Mouse (Mus musculus) left cerebral cortex, adult 8-10 months (tissue): ENCODE measurements around the gene Sphk2. TPM values are rescaled to one million over a fixed set of nuclear protein-coding genes. Genes with fewer than 3 reads are reported as not detected.

Source experiments
- DNase-seq, 2 experiments: peaks; one replicate each; pipeline ENCODE4 v3.0.0; 2022; ENCODE audit warnings: low spot score in 2 of 2
- total RNA-seq, 4 experiments: library from RNA; stranded (reverse); gene quantifications; 2 replicates each; pipeline ENCODE4 v1.2.4; 2022

Sphk2 gene
- total RNA-seq, 4 experiments from 2014 or later = 24.9 to 27.4 (median 25.3) TPM

DNA sequence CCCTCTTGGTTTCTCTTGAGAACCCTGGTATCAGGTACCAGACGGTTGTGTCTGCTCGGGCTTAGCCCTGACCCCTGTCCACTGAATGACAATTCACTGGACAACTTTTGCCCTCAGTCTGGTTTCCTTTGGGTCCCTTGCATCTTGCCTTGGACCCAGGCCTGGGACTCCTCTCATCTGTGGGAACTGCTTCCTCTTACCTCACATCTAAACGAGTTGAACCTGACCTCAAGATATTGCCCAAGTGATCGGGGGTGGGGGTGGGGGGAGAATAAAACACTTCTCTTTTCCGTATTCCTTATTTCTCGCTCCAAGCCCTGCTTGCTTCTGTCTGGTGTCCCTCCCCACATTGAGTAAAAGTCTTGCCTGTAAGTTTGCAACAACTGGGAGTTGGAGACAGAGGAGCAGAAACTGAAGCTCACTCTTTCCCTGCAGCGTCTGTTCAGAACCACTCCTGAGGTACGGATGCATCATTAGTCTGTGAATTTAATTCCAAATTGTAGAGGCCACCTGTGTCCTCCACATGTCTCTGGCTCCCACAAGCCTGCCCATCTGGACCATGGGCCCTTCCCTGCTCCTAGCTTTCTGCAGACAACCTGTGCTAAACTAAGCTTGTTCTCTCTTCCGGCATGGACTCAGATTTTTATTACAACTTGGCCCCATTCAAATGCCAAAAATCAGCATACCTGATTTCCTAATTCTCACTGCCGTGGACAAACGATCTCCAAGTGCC, 56.9 kb downstream of the Sphk2 start:
- DNase-seq = no peak

Other genes starting within 250 kb of the Sphk2 start
- gene Tulp2, start 236.1 kb downstream of the Sphk2 start, total RNA-seq = not detected
- 1 to 10 TPM in 3 of 4 experiments, not detected in 1; 1.9 to 3.2 (median 2.9) TPM for gene Gm45808, start 231.2 kb downstream of the Sphk2 start, total RNA-seq
- 1 to 10 TPM; 5.9 to 7.0 (median 6.3) TPM for gene Dhdh, start 229.2 kb downstream of the Sphk2 start, total RNA-seq
- gene Nucb1, start 207.6 kb downstream of the Sphk2 start, total RNA-seq = 100 to 1,000 TPM in 3 of 4 experiments, 10 to 100 TPM in 1; 97.8 to 121 (median 110) TPM
- gene Ppp1r15a, start 191.7 kb downstream of the Sphk2 start, total RNA-seq = 10 to 100 TPM; 16.0 to 27.0 (median 22.4) TPM
- gene Plekha4, start 191.7 kb downstream of the Sphk2 start, total RNA-seq = 1 to 10 TPM; 3.0 to 5.1 (median 4.0) TPM
- 1 to 10 TPM in 2 of 4 experiments, under 1 TPM in 1, not detected in 1; 0.72 to 2.6 (median 1.2) TPM for gene Hsd17b14, start 163.1 kb downstream of the Sphk2 start, total RNA-seq
- 10 to 100 TPM; 19.3 to 21.1 (median 19.9) TPM for gene Bcat2, start 147.8 kb downstream of the Sphk2 start, total RNA-seq
- not detected for gene Fgf21, start 102.5 kb downstream of the Sphk2 start, total RNA-seq
- gene Fut1, start 100.7 kb downstream of the Sphk2 start, total RNA-seq = under 1 TPM in 1 of 4 experiments, not detected in 3; 0.21 TPM
- not detected for gene Izumo1, start 96.2 kb downstream of the Sphk2 start, total RNA-seq
- 1 to 10 TPM; 5.9 to 7.6 (median 6.6) TPM for gene Rasip1, start 90.5 kb downstream of the Sphk2 start, total RNA-seq
- 1 to 10 TPM; 3.5 to 6.0 (median 5.6) TPM for gene Mamstr, start 78.0 kb downstream of the Sphk2 start, total RNA-seq
- under 1 TPM in 1 of 4 experiments, not detected in 3; 0.59 TPM for gene Fut2, start 51.6 kb downstream of the Sphk2 start, total RNA-seq
- 1 to 10 TPM; 7.6 to 8.7 (median 8.2) TPM for gene Ntn5, start 34.0 kb downstream of the Sphk2 start, total RNA-seq
- 1 to 10 TPM in 1 of 4 experiments, under 1 TPM in 3; 0.63 to 1.1 (median 0.87) TPM for gene Sec1, start 23.6 kb downstream of the Sphk2 start, total RNA-seq
- gene Car11, start 18.2 kb downstream of the Sphk2 start, total RNA-seq = 100 to 1,000 TPM; 230 to 247 (median 241) TPM
- gene Dbp, start 12.9 kb downstream of the Sphk2 start, total RNA-seq = 100 to 1,000 TPM; 164 to 236 (median 186) TPM
- 100 to 1,000 TPM; 340 to 384 (median 357) TPM for gene Rpl18, start 2.5 kb downstream of the Sphk2 start, total RNA-seq
- under 1 TPM in 1 of 4 experiments, not detected in 3; 0.14 TPM for gene Fam83e, start 3.2 kb upstream of the Sphk2 start, total RNA-seq
- not detected for gene Spaca4, start 7.8 kb upstream of the Sphk2 start, total RNA-seq
- gene Lmtk3, start 65.7 kb upstream of the Sphk2 start, total RNA-seq = 100 to 1,000 TPM; 219 to 241 (median 237) TPM
- gene Sult2b1, start 66.7 kb upstream of the Sphk2 start, total RNA-seq = 10 to 100 TPM; 12.9 to 15.9 (median 14.9) TPM
- 100 to 1,000 TPM; 184 to 196 (median 188) TPM for gene Cyth2, start 96.6 kb upstream of the Sphk2 start, total RNA-seq
- 1 to 10 TPM; 1.9 to 2.5 (median 2.3) TPM for gene Kcnj14, start 106.8 kb upstream of the Sphk2 start, total RNA-seq
- 10 to 100 TPM; 20.5 to 22.8 (median 21.6) TPM for gene Grwd1, start 112.9 kb upstream of the Sphk2 start, total RNA-seq
- 10 to 100 TPM; 67.2 to 79.8 (median 74.9) TPM for gene Kdelr1, start 154.8 kb upstream of the Sphk2 start, total RNA-seq
- 10 to 100 TPM; 11.1 to 12.9 (median 11.8) TPM for gene Grin2d, start 160.4 kb upstream of the Sphk2 start, total RNA-seq
- under 1 TPM in 1 of 4 experiments, not detected in 3; 0.98 TPM for gene Syngr4, start 178.7 kb upstream of the Sphk2 start, total RNA-seq
- 10 to 100 TPM; 18.7 to 24.9 (median 22.7) TPM for gene Tmem143, start 178.9 kb upstream of the Sphk2 start, total RNA-seq
- 1 to 10 TPM; 4.3 to 7.4 (median 6.3) TPM for gene Emp3, start 203.4 kb upstream of the Sphk2 start, total RNA-seq
- gene Ccdc114, start 206.1 kb upstream of the Sphk2 start, total RNA-seq = 1 to 10 TPM; 2.1 to 3.7 (median 2.9) TPM